Mouse (Mus musculus): ENCODE results near the gene Tmem121. TPM values are rescaled to one million over a fixed set of nuclear protein-coding genes. Genes with fewer than 3 reads are reported as not detected.

Tmem121 gene
- total RNA-seq, 2 experiments from 2014 or later: 23.2 to 24.0 TPM

DNA sequence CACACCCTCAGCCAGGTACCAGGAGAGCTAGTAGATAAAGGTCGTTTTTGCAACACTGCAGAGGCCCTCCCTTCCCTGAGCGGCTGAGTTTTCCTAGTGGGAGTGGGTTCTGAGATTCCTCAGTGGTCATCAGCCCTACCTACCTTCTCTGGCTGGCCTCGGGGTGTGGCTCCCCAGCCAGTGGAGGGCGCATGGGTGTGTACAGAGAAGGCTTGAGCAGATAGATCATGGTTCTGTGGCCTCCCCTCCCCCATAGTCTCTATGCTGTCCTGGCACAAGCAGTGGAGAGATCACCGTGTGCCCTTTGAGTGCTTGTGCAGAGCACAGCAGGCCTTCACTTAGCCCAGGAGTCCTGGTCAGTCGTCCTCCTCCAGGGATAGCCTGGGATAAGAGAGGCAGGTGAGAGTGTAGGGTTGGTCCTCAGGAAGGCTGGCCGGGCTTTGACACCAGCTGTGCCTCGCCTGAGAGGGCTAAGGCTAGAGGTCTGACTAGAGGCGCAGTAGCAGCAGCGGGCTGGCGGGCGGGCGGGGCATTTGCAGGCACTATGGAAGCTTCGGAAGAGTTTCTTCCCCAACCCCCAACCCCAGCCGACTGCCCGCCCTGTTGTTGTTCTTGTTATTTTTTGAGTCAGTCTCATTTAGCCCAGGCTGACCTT is 37.2 kb upstream of the Tmem121 start:
- no peak for DNase-seq (ENCODE audit: low spot score in 2 of 2)

DNA sequence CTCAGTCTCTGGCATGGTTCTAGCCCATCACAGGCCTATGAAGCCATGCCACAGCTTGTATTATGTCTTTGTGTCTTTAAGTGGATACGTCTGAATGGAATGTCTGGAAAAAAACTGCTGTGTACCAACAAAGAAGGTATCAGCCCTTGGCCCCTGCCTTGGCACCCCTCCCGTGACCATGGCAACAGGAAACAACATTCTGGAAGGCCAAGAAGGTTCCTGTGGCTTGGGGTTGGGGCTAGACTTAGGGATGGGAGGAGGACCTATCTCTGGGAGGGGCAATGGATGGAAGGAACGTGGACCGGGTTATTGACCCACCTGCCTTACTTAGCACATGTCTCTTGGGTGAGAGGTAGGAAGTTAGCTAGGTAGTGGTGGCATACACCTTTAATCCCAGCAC is 36.4 kb upstream of the Tmem121 start:
- no peak for DNase-seq (ENCODE audit: low spot score in 2 of 2)

DNA sequence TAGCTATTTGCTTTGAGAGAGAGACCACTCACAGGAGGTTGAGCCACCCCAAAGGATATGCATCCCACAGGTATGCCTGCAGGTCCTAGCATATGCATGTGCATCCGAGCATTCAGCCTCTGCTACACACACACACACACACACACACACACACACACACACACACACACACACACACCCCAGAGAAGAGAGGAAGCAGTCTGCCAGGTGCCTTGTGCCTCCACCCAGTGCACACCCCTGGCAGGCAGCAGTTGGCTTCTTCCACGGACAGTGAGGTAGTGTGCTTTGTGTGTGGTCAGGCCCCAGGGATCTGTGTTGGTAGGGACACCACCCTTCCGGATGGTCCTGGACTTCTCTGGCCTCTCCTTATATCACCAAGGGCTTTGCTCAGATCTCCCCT is 35.8 kb upstream of the Tmem121 start:
- DNase-seq (ENCODE audit: low spot score in 2 of 2): no peak

DNA sequence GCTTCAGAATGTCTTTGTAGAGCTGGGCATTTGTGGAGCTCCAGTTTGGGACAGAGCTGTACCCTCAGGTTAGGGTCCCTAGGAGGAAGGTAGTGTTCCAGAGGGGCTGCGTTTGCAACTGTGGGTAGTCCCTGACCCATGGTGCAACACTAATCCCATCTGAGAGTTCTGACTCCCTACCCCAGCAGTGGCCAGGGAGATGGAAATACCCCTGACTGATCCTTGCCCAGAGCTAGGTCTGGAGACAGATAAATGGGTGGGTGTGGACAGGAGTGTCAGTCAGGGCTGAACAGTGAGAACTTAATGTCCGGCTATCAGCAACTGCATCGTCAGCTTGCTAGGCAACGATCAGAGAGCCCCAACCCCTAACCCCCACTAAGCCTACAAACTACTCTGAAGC is 35.1 kb upstream of the Tmem121 start:
- DNase-seq (ENCODE audit: low spot score in 2 of 2): no peak

DNA sequence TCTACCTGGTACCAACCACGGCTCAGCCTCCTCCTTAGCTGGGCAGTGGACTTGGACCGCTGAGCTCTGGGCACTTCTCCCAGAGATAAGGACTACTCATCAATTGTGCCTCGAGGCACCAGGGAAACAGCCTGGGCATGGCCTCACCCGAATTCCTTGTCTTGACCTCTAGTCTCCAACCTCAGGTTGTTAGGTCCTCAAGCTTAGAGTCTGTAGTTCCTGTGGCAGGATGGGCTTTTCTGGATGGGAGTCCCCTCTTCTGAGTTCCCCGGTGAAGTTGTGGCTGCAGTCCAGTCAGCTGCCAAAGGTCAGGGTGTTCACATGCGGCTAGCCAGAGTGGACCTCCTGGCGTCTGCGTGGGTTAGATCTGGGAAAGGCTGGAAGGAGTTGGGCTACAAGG is 34.7 kb upstream of the Tmem121 start:
- DNase-seq (ENCODE audit: low spot score in 2 of 2): no peak

DNA sequence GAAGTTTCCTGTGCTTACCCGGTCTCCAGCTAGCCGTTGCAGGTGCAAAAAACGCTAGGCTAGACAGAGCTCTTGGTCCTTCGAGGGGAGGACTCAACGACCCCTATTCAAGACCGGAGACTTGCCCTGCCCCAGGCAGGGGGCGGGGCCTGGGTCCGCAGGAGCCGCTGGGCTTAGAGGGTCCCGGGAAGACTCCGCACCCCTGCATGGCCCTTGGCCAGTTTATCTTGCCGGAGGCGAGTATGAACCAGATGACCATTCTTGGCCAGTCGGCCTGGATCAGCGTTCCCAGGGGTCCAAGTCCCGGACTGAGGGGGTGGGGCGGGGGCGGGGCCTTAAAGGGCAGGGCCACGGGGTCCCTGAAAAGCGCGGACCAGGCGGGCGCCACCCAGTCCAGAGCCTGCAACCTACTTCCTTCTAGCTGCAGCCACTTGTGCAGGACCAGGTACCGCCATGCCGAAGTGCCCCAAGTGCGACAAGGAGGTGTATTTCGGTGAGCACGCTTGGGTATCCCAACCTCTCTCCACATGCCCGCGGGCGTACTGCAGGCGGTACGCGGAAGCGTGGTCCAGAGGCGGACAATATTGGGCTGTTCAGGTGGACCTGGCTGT is 34.0 kb upstream of the Tmem121 start:
- DNase-seq (ENCODE audit: low spot score in 2 of 2): no peak

DNA sequence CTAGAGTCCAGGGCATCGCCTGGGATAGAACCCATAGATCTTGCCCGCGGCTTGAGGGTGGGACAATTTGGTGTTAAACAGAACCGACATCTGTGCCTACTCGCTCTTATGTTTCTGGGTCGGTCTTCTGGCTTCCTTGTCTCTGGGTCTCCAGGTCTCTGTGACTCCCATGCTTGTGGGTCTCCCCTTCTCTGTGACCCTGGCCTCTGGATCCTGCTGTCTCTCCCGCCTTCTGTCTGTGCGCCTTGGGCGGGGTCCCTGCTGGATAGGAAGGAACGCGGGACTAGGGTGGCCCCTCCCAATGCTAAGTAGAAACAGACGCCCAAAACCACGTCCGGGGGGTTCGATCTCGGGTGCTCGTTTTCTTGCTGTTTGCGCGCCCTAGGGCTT is 33.5 kb upstream of the Tmem121 start:
- DNase-seq (ENCODE audit: low spot score in 2 of 2): no peak

DNA sequence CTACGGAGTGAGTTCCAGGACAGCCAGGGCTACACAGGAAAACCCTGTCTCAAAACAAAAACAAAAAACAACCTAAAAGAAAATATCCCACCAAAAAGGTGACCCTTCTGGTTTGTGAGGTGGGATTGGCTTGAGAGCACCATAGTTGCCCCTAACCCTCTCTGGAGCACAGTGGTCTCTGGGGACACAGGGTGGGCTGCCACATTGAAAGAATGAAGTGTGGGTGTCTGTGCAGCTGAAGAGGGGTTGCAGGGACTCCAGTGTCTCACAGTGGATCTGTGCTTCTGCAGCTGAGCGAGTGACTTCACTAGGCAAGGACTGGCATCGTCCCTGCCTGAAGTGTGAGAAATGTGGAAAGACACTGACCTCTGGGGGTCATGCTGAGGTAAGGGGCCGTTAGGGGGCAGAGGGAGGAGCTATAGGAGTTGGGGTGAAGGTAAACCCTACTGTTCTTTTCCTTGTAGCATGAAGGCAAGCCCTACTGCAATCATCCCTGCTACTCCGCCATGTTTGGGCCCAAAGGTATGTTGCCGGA is 32.7 kb upstream of the Tmem121 start:
- no peak for DNase-seq (ENCODE audit: low spot score in 2 of 2)

DNA sequence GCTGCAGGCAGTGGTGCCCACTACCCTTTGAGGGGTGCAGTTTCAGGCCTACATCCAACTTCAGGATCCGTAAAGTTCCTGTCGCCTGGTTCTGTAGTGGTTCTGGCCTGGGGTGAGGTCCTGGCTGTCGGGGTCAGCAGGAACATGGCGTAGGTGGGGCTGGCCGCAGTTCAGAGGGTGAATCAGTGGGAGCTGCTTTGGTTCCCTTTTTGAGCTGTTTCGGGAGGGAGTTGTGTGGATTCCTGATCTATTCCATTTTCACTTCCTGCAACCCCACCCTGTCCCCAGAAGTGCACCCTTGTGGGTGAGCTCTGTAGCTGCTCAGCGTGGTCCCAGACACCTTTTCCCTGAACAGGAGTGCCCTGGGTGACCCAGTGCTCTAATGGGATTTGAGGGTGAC is 31.8 kb upstream of the Tmem121 start:
- DNase-seq (ENCODE audit: low spot score in 2 of 2): no peak

DNA sequence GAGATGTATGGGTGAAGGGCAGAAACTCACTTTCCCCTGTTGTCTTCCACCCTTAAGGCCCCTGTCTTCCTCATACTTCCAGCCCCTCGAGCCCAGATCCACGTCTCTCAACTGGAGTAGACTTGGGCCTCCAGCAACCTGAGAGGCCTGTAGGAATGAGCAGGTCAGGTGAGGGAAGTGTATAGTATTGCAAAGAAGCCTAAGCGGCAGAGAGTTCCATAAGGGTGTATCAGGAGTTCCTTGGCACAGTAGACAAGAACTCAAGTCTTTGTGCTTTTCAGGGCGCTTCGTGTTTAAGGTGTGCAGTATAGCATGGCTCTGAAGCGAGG is 31.0 kb upstream of the Tmem121 start:
- DNase-seq (ENCODE audit: low spot score in 2 of 2): no peak

DNA sequence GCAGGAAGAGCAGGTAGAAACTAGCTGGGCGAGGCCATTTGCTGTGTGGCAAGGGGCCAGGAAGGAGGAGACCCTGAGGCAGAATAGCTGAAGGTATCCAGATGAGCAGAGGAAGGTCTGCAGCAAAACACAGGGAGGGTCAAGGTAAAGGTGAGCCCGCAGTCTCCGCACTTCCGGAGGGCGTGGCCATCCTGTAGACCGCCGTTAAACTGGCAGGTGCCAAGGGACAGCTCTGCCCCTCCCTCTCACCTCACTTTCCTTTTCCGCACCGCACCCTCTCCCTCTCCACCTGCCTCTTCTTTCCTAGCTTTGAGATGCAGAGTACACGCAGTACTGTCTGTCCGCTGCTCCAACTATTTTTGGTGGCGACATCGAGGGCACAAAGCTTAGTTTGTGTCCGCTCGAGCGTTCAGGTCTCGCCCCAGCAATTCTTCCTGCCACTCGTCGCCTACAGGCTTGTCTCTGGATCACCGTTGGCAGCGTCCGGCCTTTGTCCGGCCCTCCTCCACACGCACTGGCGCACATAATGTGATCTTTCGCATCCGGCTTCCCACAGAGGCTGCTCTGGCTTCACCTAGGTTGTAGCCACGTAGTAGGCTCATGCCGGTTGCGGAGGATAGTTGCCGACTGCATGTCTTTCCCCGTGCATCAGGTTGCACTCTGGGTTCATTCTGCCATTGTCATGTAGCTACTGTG is 30.5 kb upstream of the Tmem121 start:
- DNase-seq (ENCODE audit: low spot score in 2 of 2): no peak

DNA sequence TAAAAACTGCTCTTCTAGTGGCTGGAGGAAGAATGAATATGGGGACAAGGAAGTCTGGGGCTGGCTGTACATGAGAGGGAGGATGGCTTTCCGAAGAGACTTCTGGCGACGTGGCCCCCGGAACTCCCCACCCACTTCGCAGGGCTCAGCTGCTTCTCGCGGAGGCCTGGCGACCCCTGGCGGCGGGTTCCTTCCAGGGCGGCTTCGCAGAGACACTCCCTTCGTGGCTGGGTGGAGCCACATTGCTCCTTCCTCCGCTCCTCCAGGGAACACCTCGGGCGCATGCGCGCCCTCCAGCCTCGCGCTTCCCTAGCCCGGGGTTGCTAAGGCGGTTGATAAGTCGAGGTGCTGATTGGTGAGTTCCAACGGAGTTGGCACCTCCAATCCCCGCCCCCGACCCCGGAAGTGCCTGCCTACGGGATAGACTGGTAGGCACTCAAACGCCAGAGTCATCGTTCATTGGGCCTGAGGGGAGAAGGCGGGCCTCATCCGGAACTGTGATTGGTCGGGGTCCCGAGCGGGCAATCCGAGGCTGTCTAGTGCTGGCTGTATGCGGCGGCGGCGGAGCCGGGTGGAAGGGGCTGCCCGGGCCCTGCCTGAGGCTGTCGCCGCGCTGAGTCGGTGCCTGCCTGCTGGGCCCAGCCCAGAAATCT is 29.7 kb upstream of the Tmem121 start, which contains the start of gene Tedc1:
Gene Tedc1 (plus strand): TSS at position 535 of the 653 bp plus-strand sequence.
- peak; percentile 99 for DNase-seq (ENCODE audit: low spot score in 2 of 2)

DNA sequence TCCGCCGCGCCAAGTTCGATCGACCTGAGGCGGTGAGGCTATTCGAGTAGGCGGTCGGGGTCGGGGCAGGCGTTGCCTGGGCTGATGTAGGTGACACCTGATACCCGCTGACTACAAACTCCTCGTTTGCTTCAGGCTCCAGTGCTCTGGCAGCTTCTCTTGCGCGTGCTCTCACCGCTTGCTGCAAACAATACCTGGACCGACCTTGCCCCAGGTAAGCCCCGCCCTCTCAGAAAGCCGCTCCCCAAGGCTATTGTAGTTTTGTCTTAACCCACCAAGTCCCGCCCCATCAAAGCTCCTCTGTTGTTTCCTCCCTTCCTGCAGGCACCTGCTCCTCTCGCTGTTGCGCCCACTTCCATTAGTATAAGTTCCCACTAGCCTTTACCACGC is 29.2 kb upstream of the Tmem121 start:
- DNase-seq (ENCODE audit: low spot score in 2 of 2): no peak

DNA sequence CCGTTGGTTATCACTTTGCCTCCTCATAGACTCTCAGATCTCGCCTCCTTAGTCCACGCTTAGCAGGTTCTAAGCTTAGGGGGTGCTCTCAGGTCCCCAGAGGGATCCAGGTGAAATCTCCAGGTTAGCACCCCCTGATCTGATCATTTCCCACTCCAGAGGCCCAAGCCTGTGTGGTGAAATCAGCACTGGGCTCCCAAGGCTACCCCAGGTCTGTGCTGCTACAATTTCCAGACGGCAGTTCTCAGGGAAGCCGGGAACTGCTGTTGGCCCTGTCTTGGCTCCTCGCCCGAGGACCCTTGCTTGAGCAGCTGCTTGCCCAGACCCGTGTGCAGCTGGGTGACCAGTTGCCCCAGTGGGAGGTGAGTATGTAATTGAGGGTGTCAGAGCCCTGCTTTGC is 28.7 kb upstream of the Tmem121 start:
- DNase-seq (ENCODE audit: low spot score in 2 of 2): no peak

DNA sequence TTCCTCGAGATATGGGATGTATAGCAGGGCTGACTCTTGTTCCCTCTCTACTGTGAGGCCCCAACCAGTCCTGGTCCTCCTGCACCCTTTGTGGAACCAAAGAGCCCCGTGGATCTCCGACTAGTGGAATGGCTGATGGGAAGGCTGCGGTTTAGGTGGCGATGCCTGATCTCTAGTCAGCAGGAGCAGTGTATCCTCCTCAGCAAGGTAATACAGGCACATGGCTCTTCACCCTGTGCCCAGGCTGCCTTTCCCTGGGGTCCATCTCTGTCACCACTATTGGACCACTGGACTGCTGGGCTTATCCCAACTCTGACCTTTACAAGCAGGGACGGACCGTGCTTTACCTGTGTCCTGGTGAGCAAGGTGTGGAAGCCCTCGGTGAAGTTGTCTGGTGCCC is 28.2 kb upstream of the Tmem121 start:
- DNase-seq (ENCODE audit: low spot score in 2 of 2): no peak

DNA sequence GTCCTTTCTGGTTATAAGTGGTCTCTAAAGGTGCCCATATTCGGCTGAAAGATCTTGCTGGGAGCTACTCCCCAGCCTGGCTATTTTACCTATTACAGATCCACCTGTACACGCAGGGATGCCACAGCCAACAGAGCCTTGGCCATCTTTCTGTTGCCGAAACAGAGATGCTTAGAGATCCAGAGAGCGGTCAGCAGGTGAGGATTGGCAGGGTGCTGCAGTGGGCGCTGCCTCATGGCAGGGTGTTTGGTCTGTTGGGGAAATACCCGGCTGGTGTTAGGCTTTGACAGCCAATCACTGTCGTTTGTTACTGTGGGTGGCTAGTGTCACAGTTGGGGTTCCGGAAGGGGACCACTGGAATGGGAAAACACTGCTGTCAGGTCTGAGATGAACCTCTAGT is 27.8 kb upstream of the Tmem121 start:
- no peak for DNase-seq (ENCODE audit: low spot score in 2 of 2)

DNA sequence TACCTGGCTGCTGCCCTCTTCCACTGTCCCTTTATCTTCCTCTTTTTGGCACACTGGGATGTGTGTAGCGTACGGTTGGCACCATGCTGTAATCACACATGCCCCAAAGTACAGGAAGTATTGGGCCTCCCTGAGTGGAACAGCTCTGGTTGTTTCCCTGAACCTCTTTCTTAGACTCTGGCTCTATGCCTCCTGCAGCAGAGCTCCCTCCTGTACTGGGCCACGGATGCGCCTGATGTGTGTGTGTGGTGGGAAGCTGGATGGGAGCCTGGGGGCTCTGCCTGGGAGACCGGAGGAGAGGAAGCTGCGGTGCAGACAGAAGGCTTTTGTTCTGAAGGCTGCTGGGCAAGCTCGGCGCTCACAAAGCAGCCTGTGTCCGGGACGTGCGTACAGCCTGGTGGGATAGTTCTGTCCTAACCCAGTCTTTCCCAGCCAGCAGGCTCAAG is 22.1 kb upstream of the Tmem121 start:
- peak in 1 of 2 experiments; percentile 75 for DNase-seq (ENCODE audit: low spot score in 2 of 2)

DNA sequence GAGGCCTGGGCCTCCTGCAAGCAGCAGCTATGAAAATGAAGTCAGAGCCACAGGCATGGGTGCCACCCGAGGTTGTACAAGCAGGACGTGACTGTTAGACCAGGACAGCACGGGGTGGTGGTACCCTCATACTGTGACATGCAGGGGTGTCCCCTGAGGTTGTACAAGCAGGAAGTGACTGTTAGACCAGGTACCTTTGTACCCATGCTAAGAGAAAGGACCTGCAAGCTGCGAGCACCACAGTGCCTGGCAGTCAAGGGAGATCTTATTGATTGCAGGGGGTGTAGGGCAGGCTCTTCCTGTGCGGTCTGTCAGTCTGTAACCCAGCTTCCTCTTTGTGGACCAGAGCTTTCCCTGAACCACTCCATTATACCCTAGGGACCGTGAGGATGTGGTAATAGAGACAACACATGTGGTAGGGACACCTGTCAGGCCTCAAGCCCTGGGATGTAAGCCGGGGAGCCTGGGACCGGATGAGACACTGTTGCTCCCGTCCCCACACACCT is 17.6 kb upstream of the Tmem121 start:
- no peak for DNase-seq (ENCODE audit: low spot score in 2 of 2)

DNA sequence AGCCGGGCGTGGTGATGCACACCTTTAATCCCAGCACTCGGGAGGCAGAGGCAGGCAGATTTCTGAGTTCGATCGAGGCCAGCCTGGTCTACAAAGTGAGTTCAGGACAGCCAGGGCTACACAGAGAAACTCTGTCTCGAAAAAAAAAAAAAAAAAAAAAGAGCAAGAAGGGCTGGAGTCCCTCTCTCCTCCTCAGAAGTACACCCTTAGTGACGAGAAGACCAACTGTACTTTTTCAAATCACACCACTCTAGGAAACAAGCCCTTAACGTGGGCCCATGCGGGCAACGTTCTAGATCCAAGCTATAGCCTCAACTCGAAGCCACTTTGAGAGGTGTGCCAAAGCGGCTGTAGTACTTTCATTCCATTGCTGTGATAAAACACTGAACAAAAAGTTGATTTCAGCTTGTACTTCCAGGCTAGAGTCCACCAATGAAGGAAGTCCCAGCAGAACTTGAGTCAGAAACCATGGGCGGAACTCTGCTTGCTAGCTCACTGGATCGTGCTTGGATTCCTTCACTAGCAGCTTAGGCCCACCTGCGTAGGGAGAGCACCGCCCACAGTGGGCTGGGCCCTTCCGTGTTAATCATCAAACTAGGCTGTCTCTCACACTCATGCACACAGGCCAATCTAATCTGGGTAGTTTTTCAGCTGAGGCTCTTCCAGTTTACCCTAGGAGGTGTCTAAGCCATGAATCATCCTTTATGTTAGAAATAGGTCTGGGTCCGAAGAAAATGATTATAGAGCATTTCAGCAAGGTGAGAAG is 8.6 kb upstream of the Tmem121 start:
- no peak for DNase-seq (ENCODE audit: low spot score in 2 of 2)

DNA sequence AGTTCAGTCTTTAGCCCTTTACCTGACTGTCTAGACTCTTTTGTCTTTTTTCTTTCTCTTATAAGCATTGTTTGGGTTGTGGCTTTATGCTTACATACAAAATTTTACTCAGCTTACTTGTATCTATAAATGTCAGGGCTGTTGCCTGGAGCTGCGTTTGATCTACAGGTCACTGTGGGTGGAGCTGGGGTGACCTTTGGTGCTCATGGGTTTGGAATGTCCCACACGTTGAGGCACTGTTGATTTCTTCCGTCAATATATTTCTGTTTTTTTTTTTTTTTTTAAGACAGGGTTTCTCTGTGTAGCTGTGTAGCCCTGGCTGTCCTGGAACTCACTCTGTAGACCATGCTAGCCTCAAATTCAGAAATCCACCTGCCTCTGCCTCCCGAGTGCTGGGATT is 4.7 kb upstream of the Tmem121 start:
- no peak for DNase-seq (ENCODE audit: low spot score in 2 of 2)

DNA sequence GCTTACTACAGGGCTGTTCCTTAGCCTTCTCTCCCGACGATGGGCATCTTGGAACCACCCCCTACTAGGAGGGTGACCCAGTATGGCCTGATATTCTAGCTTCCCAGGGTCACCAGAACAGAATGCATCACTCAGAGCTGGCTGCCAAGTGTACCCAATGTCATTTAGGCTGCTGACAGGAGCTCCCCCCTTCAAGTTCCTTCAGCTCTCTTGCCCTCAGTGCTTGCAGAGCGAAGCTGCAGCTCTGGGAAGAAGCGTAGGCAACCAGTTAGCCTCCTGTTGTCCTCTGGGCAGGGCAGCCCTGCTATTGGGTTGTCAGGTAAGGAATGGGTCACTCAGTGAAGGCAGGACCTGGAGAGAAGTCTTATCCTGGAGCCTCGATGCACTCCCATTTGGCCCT is 785 bp upstream of the Tmem121 start:
- no peak for DNase-seq (ENCODE audit: low spot score in 2 of 2)
